Mouse (Mus musculus): ENCODE measurements around the gene Agpat4. TPM values are rescaled to one million over a fixed set of nuclear protein-coding genes. Genes with fewer than 3 reads are reported as not detected.

Gene Agpat4
- polyA plus RNA-seq, 1 experiment from 2014 or later, result 17.5 TPM

DNA sequence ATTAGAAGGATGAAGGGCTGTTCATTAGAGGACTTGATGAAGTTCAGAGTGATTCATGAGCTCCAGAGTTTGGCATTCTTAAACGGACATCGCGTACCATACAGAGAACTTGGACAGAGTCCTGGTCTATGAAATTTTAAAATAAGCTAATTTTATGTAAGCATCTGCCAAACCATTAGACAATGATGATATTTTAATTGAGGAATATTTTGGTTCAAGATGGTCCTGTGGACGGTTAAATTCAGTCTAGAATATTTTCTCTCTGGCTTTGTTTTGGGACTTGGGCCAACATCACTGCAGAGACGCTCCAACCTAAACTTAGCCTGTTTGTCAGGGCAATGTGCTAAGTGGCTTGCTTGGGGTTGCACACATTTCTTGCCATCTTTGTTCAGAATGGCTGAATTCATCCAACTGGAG is 25.5 kb downstream of the Agpat4 start:
- no peak for ATAC-seq (replicated peaks; ENCODE audit: insufficient number of reproducible peaks, low FRiP score, low TSS enrichment, low read depth)
- Histone ChIP-seq H3K9me3 (replicated peaks; ENCODE audit: control insufficient read depth, low read length) (no peaks in the 10 kb centered on the region), H3K4me3 (ENCODE audit: low read depth, low read length) (no peak overlapping the region), H3K4me2 (ENCODE audit: low read depth, low read length) (no peak overlapping the region), H3K9ac (replicated peaks; ENCODE audit: low read length) (no peak overlapping the region), H3K27ac (replicated peaks; ENCODE audit: low read depth, low read length) (no peak overlapping the region), H3K36me3 (replicated peaks; ENCODE audit: control insufficient read depth, insufficient read depth, low read depth, low read length) (no peaks in the 10 kb centered on the region), H3K27me3 (ENCODE audit: control insufficient read depth, insufficient read depth, low read length) (no peaks in the 10 kb centered on the region), H3K4me1 (ENCODE audit: control insufficient read depth, insufficient read depth, low read length) (no peaks in the 10 kb centered on the region)
- 96% methylated on average over 5 of the region's 5 CpGs for WGBS
- DNase-seq (ENCODE audit: low spot score), result no peak

DNA sequence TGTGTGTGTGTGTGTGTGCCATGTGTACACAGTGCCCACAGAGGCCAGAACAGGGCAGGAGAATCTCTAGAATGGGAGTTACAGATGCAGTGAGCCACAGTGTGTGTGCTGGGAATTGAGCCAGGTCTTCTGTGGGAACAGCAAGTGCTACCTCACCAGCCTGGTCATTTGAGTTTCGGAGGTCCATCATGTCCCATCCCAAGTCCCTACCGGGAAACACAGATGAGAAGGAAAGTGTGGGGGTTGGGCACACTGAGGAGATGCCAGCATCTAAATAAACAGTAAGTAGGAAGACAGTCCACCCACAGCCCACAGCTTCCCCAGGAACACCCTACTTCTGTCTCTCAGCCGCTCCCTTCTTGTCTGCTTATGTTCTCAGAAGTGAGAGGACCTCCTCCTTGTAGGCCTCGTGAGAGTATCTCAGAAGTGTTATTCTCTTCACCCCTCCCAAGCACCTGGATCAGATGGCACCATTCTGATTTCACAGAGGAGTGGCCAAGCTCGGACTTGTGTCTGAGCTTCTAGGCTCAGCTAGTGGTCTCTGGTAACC is 27.7 kb downstream of the Agpat4 start:
- Histone ChIP-seq H3K4me1 (ENCODE audit: control insufficient read depth, insufficient read depth, low read length) (no peaks in the 10 kb centered on the region), H3K4me2 (ENCODE audit: low read depth, low read length) (no peak overlapping the region), H3K27me3 (ENCODE audit: control insufficient read depth, insufficient read depth, low read length) (no peaks in the 10 kb centered on the region), H3K9me3 (replicated peaks; ENCODE audit: control insufficient read depth, low read length) (no peaks in the 10 kb centered on the region), H3K27ac (replicated peaks; ENCODE audit: low read depth, low read length) (no peak overlapping the region), H3K36me3 (replicated peaks; ENCODE audit: control insufficient read depth, insufficient read depth, low read depth, low read length) (no peaks in the 10 kb centered on the region), H3K4me3 (ENCODE audit: low read depth, low read length) (no peak overlapping the region), H3K9ac (replicated peaks; ENCODE audit: low read length) (no peak overlapping the region)
- 83% methylated on average over 5 of the region's 5 CpGs for WGBS
- ATAC-seq (replicated peaks; ENCODE audit: insufficient number of reproducible peaks, low FRiP score, low TSS enrichment, low read depth) (no peak), DNase-seq (ENCODE audit: low spot score) (no peak)

DNA sequence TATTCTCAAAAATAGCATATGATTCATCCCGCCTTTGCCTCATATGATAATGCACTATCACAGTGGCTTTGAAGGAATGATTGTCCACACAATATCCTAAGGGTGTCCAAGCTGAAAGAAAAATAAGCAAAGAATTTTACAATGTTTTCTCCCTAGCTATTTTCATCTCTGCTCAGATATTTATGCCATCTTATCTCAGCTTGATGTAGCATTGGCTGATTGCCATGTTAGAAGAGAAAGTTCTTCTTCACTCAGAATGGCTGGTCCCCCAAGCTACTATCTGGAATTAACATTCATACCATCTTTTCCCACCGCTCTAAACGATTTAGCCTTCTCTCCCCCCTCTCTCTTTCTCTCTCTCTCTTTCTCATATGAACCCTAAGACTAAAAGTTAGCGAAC is 29.3 kb downstream of the Agpat4 start:
- Histone ChIP-seq H3K27ac (replicated peaks; ENCODE audit: low read depth, low read length) (no peak overlapping the region), H3K9me3 (replicated peaks; ENCODE audit: control insufficient read depth, low read length) (no peaks in the 10 kb centered on the region), H3K4me3 (ENCODE audit: low read depth, low read length) (no peak overlapping the region), H3K9ac (replicated peaks; ENCODE audit: low read length) (no peak overlapping the region), H3K4me1 (ENCODE audit: control insufficient read depth, insufficient read depth, low read length) (no peaks in the 10 kb centered on the region), H3K4me2 (ENCODE audit: low read depth, low read length) (no peak overlapping the region), H3K27me3 (ENCODE audit: control insufficient read depth, insufficient read depth, low read length) (no peaks in the 10 kb centered on the region), H3K36me3 (replicated peaks; ENCODE audit: control insufficient read depth, insufficient read depth, low read depth, low read length) (peaks cover 4% of the 10 kb centered on the region)
- DNase-seq (ENCODE audit: low spot score) (no peak), ATAC-seq (replicated peaks; ENCODE audit: insufficient number of reproducible peaks, low FRiP score, low TSS enrichment, low read depth) (no peak)
- 93% methylated on average over 4 of the region's 4 CpGs for WGBS

DNA sequence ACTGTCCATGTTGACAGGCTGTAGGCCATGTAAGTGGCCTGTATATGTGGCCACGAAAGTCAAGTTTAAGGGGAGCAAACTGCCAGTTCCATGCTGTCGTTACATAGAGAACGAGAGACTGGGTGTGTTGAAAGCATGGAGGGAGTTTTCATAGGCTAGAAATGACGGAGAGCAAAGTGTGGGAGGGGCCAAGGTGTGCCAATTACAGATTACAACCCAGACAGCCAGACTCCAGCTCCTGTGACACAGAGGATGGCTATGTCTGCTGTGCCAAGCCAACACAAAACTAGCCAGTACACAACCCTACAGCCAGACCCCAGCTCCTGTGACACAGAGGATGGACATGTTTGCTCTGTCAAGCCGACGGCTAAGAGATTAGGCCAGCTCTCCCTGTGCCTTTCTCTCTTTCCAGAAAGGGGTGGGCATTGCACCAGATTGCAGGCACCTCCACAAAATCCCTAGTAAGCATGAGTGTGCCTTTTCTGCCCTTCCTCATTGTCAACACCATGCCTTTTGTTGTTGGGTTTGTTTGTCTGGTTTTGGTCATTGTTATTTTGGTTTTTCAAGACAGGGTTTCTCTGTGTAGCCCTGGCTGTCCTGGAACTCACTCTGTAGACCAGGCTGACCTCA is 30.8 kb downstream of the Agpat4 start:
- H3K36me3 ChIP-seq (replicated peaks; ENCODE audit: control insufficient read depth, insufficient read depth, low read depth, low read length), result peaks cover 4% of the 10 kb centered on the region

DNA sequence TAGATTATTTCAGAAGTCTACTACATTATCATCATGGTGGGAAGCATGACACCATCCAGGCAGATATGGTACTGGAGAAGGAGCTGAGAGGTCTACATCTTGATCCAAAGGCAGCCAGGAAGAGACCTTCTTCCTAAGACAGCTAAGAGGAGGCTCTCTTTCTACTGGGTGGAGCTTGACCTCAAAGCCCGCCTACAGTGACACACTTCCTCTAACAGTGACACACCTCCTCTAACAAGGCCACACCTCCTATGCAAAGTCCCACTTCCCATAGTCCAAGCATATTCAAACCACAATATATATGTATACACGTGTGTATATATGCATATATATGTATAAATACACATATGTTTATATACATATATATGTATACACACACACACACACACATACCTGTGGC is 32.5 kb downstream of the Agpat4 start:
- Histone ChIP-seq H3K9me3 (replicated peaks; ENCODE audit: control insufficient read depth, low read length) (no peaks in the 10 kb centered on the region), H3K4me1 (ENCODE audit: control insufficient read depth, insufficient read depth, low read length) (no peaks in the 10 kb centered on the region), H3K27me3 (ENCODE audit: control insufficient read depth, insufficient read depth, low read length) (no peaks in the 10 kb centered on the region), H3K36me3 (replicated peaks; ENCODE audit: control insufficient read depth, insufficient read depth, low read depth, low read length) (peaks cover 4% of the 10 kb centered on the region), H3K27ac (replicated peaks; ENCODE audit: low read depth, low read length) (no peak overlapping the region), H3K9ac (replicated peaks; ENCODE audit: low read length) (no peak overlapping the region), H3K4me3 (ENCODE audit: low read depth, low read length) (no peak overlapping the region), H3K4me2 (ENCODE audit: low read depth, low read length) (no peak overlapping the region)
- WGBS, result 88% methylated on average over 2 of the region's 2 CpGs
- no peak for DNase-seq (ENCODE audit: low spot score)
- ATAC-seq (replicated peaks; ENCODE audit: insufficient number of reproducible peaks, low FRiP score, low TSS enrichment, low read depth), result no peak

More for the DNA sequence above, 30.8 kb downstream of the Agpat4 start:
- Histone ChIP-seq H3K4me1 (ENCODE audit: control insufficient read depth, insufficient read depth, low read length) (no peaks in the 10 kb centered on the region), H3K27me3 (ENCODE audit: control insufficient read depth, insufficient read depth, low read length) (no peaks in the 10 kb centered on the region), H3K9me3 (replicated peaks; ENCODE audit: control insufficient read depth, low read length) (no peaks in the 10 kb centered on the region), H3K4me3 (ENCODE audit: low read depth, low read length) (no peak overlapping the region), H3K4me2 (ENCODE audit: low read depth, low read length) (no peak overlapping the region), H3K9ac (replicated peaks; ENCODE audit: low read length) (no peak overlapping the region), H3K27ac (replicated peaks; ENCODE audit: low read depth, low read length) (no peak overlapping the region)
- DNase-seq (ENCODE audit: low spot score), result no peak
- WGBS, result 92% methylated on average over 6 of the region's 6 CpGs
- no peak for ATAC-seq (replicated peaks; ENCODE audit: insufficient number of reproducible peaks, low FRiP score, low TSS enrichment, low read depth)

DNA sequence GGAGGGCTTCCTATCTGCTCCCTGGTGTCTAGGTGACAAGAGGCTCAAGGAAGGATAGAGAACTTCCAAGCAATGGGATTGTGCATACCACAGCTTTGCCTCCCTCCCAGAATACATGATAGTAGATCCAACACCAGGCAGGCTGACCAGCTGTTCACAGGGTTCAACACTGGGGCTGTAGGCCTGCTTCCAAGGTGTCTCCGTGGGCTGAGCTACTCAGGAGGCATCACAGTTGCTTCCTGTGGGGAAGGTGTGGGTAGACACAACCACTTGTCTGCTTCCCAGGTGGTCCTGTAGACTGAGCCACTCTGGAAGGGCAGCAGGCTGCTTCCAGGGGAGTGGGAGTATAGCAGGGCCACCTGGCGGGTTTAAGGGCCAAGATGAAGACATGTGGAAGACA is 35.8 kb downstream of the Agpat4 start:
- no peaks in the 10 kb centered on the region for H3K4me1 ChIP-seq (ENCODE audit: control insufficient read depth, insufficient read depth, low read length)
- 75% methylated on average over 2 of the region's 2 CpGs for WGBS
- no peak overlapping the region for H3K4me3 ChIP-seq (ENCODE audit: low read depth, low read length)
- H3K27me3 ChIP-seq (ENCODE audit: control insufficient read depth, insufficient read depth, low read length), result no peaks in the 10 kb centered on the region
- no peak for DNase-seq (ENCODE audit: low spot score)
- H3K4me2 ChIP-seq (ENCODE audit: low read depth, low read length), result no peak overlapping the region
- H3K9ac ChIP-seq (replicated peaks; ENCODE audit: low read length), result no peak overlapping the region
- peaks cover 4% of the 10 kb centered on the region for H3K36me3 ChIP-seq (replicated peaks; ENCODE audit: control insufficient read depth, insufficient read depth, low read depth, low read length)
- H3K9me3 ChIP-seq (replicated peaks; ENCODE audit: control insufficient read depth, low read length), result no peaks in the 10 kb centered on the region
- H3K27ac ChIP-seq (replicated peaks; ENCODE audit: low read depth, low read length), result no peak overlapping the region
- no peak for ATAC-seq (replicated peaks; ENCODE audit: insufficient number of reproducible peaks, low FRiP score, low TSS enrichment, low read depth)

DNA sequence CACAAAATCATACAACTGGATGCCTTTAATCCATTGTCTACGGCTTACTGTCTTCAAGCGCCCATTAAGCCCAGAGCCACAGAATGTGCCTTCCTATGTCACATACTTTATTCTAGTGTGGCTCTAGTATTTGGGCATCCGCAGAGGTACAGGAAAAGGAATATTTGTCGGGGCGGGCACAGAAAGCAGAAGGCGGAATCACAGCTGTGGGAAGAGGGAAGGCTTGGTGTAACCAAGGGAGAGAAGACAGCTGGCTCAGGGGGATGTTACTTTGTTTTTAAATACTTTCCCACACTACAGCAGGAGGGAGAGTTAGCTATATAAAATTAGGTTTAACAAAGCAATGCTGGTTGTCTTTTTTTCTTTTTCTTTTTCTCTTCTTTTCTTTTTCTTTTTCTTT is 36.7 kb downstream of the Agpat4 start:
- Histone ChIP-seq H3K9ac (replicated peaks; ENCODE audit: low read length) (no peak overlapping the region), H3K4me2 (ENCODE audit: low read depth, low read length) (no peak overlapping the region), H3K4me1 (ENCODE audit: control insufficient read depth, insufficient read depth, low read length) (no peaks in the 10 kb centered on the region), H3K4me3 (ENCODE audit: low read depth, low read length) (no peak overlapping the region), H3K27me3 (ENCODE audit: control insufficient read depth, insufficient read depth, low read length) (no peaks in the 10 kb centered on the region), H3K27ac (replicated peaks; ENCODE audit: low read depth, low read length) (no peak overlapping the region), H3K9me3 (replicated peaks; ENCODE audit: control insufficient read depth, low read length) (no peaks in the 10 kb centered on the region), H3K36me3 (replicated peaks; ENCODE audit: control insufficient read depth, insufficient read depth, low read depth, low read length) (peaks cover 4% of the 10 kb centered on the region)
- 92% methylated on average over 6 of the region's 6 CpGs for WGBS
- DNase-seq (ENCODE audit: low spot score) (no peak), ATAC-seq (replicated peaks; ENCODE audit: insufficient number of reproducible peaks, low FRiP score, low TSS enrichment, low read depth) (no peak)

DNA sequence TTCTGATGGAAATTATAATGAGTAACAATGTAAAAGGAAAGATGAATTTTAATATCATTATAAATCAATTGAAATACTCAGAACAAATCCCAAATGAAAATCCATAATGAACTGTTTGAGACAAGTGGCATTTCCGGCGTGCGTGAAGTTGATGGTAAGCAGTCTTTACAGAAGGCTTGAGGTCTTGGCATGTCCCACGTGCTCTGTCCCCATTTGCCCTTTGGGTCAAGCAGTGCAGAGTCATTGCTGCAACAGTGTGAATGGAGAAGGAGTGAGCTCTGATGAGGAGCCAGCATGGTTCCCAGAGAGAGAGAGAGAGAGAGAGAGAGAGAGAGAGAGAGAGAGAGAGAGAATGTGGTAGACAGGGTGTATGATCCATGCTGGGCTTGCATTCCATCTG is 37.4 kb downstream of the Agpat4 start:
- peaks cover 4% of the 10 kb centered on the region for H3K36me3 ChIP-seq (replicated peaks; ENCODE audit: control insufficient read depth, insufficient read depth, low read depth, low read length)
- H3K9ac ChIP-seq (replicated peaks; ENCODE audit: low read length), result no peak overlapping the region
- DNase-seq (ENCODE audit: low spot score), result no peak
- no peak overlapping the region for H3K4me2 ChIP-seq (ENCODE audit: low read depth, low read length)
- no peak overlapping the region for H3K27ac ChIP-seq (replicated peaks; ENCODE audit: low read depth, low read length)
- no peak for ATAC-seq (replicated peaks; ENCODE audit: insufficient number of reproducible peaks, low FRiP score, low TSS enrichment, low read depth)
- no peak overlapping the region for H3K4me3 ChIP-seq (ENCODE audit: low read depth, low read length)
- H3K4me1 ChIP-seq (ENCODE audit: control insufficient read depth, insufficient read depth, low read length), result no peaks in the 10 kb centered on the region
- H3K27me3 ChIP-seq (ENCODE audit: control insufficient read depth, insufficient read depth, low read length), result no peaks in the 10 kb centered on the region
- 86% methylated on average over 4 of the region's 4 CpGs for WGBS
- H3K9me3 ChIP-seq (replicated peaks; ENCODE audit: control insufficient read depth, low read length), result no peaks in the 10 kb centered on the region

Measured in embryonic facial prominence, embryonic 11.5 days (tissue).